Mouse (Mus musculus) spleen, adult 2 months (tissue): ENCODE data around the gene Prss48.

Experiments
- CTCF ChIP-seq: fragments of 200-500 bp; IDR thresholded peaks from 2 replicates; pipeline ENCODE4 v1.5.1; 2011; ENCODE audit warnings: mild to moderate bottlenecking, inconsistent platforms; ENCODE audit not compliant: insufficient read depth, insufficient read length, insufficient replicate concordance; ENCODE audit errors: extremely low read depth
- POLR2A ChIP-seq: fragments of 200-500 bp; IDR thresholded peaks from 2 replicates; pipeline ENCODE4 v1.6.1; 2011; ENCODE audit warnings: low read depth, low read length, inconsistent platforms

DNA sequence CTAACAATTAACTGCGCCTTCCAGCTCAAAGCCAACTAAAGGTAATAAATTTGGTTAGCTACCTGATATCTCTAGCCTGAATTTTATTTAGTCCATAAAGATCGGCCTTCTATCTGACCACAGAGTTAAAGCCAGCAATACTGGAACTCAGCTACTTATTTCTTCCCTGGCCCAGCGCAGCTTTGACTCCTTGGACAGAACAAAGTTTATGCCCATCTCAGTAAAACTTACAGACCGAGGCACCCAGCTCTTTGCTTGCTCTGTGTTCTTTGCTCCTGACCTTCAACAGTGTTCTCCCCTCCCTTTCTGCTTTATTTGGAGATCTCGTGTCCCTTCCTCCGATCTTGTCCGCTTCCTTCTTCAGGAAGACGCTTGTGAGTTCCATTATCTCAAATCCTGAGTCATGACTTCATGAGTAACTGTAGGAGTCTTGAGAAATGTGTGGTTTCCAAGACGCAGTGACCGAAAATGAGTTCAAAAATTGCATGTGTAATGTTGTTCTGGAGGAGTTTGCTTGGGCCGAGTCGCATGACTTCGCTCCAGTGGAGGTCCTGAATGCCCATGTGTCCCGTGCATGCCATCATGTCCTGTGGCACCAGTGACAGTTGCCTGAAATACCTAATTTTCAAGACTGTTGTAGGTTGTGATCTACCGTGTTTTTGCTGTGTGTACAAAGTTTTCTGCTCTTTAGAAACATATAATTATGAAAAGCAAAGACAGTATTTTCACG is 18.8 kb upstream of the Prss48 start:
- no peak for TF ChIP-seq POLR2A
- TF ChIP-seq CTCF: no peak
